In the genomic region with DNA sequence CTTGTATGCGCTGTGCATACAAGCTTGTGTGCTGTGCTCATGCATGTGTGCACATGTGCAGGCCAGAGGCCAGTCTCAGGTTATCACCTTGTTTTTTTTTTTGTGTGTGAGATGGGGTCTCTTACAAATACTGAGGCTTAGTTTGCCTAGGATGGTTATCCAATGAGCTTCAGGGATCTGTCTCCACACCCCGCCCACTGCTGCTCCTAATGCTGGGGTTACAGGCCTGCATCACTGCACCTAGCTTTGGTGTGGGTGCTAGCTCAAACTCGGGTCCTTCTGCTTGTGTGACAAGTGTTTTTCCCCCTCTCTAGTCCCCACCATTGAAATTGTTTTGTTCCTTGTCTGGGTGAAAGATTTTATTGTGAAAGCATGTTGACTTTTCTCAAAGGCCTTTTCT, we compare ENCODE assay signal across 11 mouse cellular contexts. TPM values are rescaled to one million over a fixed set of nuclear protein-coding genes. Genes with fewer than 3 reads are reported as not detected.
DNase-seq lines count a peak whose midpoint lies in the region; ATAC-seq and TF ChIP-seq lines count a peak whose summit lies in the region.
"Had no signal": no experiment of that assay in that cellular context is flagged by ENCODE, and none has a peak within 500 bp of the region (broad histone marks: within the 10 kb centered on the region; RNA-seq: fewer than 3 reads in every experiment).

No protein-coding gene starts in this region.

- no peak for DNase-seq in heart, postnatal 0 days (ENCODE audit: low spot score)
- DNase-seq in heart, embryonic 10.5 days (ENCODE audit: low spot score): no peak
- no peak for DNase-seq in stomach, postnatal 0 days (ENCODE audit: low spot score)
- no peak for DNase-seq in liver, postnatal 0 days
- DNase-seq in lung, postnatal 25 days (ENCODE audit: low spot score): no peak
- DNase-seq: thymus, postnatal 36 days had no signal

- H3K4me1 ChIP-seq in heart, postnatal 0 days (ENCODE audit: control insufficient read depth, insufficient read depth): peaks cover 13% of the 10 kb centered on the region
- H3K4me1 ChIP-seq in heart, embryonic 10.5 days: peaks cover 56% of the 10 kb centered on the region
- peaks cover 13% of the 10 kb centered on the region for H3K4me1 ChIP-seq in stomach, embryonic 15.5 days
- H3K4me1 ChIP-seq in stomach, postnatal 0 days (replicated peaks; ENCODE audit: control insufficient read depth, insufficient read depth): 0 out of 2 replicates have a peak, but pooled peaks cover 2% of the 10 kb centered on the region
- H3K4me1 ChIP-seq in midbrain, embryonic 13.5 days (replicated peaks): peaks cover 43% of the 10 kb centered on the region
- H3K4me1 ChIP-seq in liver, postnatal 0 days (ENCODE audit: insufficient read depth): no peaks in the 10 kb centered on the region

- H3K36me3 ChIP-seq in heart, postnatal 0 days (replicated peaks; ENCODE audit: control insufficient read depth, insufficient read depth, low read length): peaks cover 36% of the 10 kb centered on the region
- H3K36me3 ChIP-seq in heart, embryonic 10.5 days: peaks cover 48% of the 10 kb centered on the region
- H3K36me3 ChIP-seq in stomach, embryonic 15.5 days: peaks cover 23% of the 10 kb centered on the region
- H3K36me3 ChIP-seq in stomach, postnatal 0 days (ENCODE audit: control insufficient read depth, insufficient read depth, low read length): peaks cover 24% of the 10 kb centered on the region
- H3K36me3 ChIP-seq in midbrain, embryonic 13.5 days: peaks cover 47% of the 10 kb centered on the region
- H3K36me3 ChIP-seq in liver, postnatal 0 days (replicated peaks; ENCODE audit: insufficient read depth, low read length): peaks cover 32% of the 10 kb centered on the region

- TF ChIP-seq CTCF in heart, postnatal 0 days (IDR thresholded peaks at IDR 0.05; ENCODE audit: low read depth): no peak
- no peak for TF ChIP-seq CTCF in stomach, postnatal 0 days (IDR thresholded peaks at IDR 0.05; ENCODE audit: low read depth)
- no peak for TF ChIP-seq CTCF in liver, postnatal 0 days (IDR thresholded peaks at IDR 0.05; ENCODE audit: low read depth)

- ATAC-seq in heart, postnatal 0 days (ENCODE audit: insufficient read depth, low read depth): no peak
- no peak for ATAC-seq in stomach, embryonic 15.5 days (ENCODE audit: insufficient read depth, low FRiP score, low read depth)
- ATAC-seq in stomach, postnatal 0 days (ENCODE audit: low FRiP score, low TSS enrichment): no peak
- ATAC-seq in midbrain, embryonic 13.5 days: no peak
- ATAC-seq in liver, postnatal 0 days: no peak
- ATAC-seq: lung, postnatal 0 days had no signal

- no peak overlapping the region for H3K4me2 ChIP-seq in heart, postnatal 0 days (ENCODE audit: low read depth, low read length)
- no peak overlapping the region for H3K4me2 ChIP-seq in stomach, embryonic 15.5 days
- no peak overlapping the region for H3K4me2 ChIP-seq in stomach, postnatal 0 days (replicated peaks; ENCODE audit: low read depth)
- no peak overlapping the region for H3K4me2 ChIP-seq in midbrain, embryonic 13.5 days (replicated peaks)
- H3K4me2 ChIP-seq in liver, postnatal 0 days (ENCODE audit: low read depth, low read length): no peak overlapping the region
- H3K4me2 ChIP-seq: liver, embryonic 11.5 days had no signal

- H3K9me3 ChIP-seq in heart, postnatal 0 days (replicated peaks; ENCODE audit: control insufficient read depth, low read length): no peaks in the 10 kb centered on the region
- H3K9me3 ChIP-seq in heart, embryonic 10.5 days: no peaks in the 10 kb centered on the region
- no peaks in the 10 kb centered on the region for H3K9me3 ChIP-seq in stomach, embryonic 15.5 days
- no peaks in the 10 kb centered on the region for H3K9me3 ChIP-seq in stomach, postnatal 0 days (ENCODE audit: control insufficient read depth, low read length)
- H3K9me3 ChIP-seq in midbrain, embryonic 13.5 days: no peaks in the 10 kb centered on the region
- H3K9me3 ChIP-seq in liver, postnatal 0 days (ENCODE audit: low read length): no peaks in the 10 kb centered on the region

- H3K27me3 ChIP-seq in heart, postnatal 0 days (ENCODE audit: control insufficient read depth, insufficient read depth, low read length): peaks cover 9% of the 10 kb centered on the region
- H3K27me3 ChIP-seq in heart, embryonic 10.5 days (ENCODE audit: insufficient read depth, poor library complexity, severe bottlenecking): peaks cover 34% of the 10 kb centered on the region
- H3K27me3 ChIP-seq in stomach, embryonic 15.5 days (replicated peaks): no peaks in the 10 kb centered on the region
- H3K27me3 ChIP-seq in stomach, postnatal 0 days (ENCODE audit: control insufficient read depth, insufficient read depth, low read length): no peaks in the 10 kb centered on the region
- H3K27me3 ChIP-seq in midbrain, embryonic 13.5 days: no peaks in the 10 kb centered on the region
- H3K27me3 ChIP-seq in liver, postnatal 0 days (ENCODE audit: insufficient read depth, low read length): 0 out of 2 replicates have a peak, but pooled peaks cover 6% of the 10 kb centered on the region
- H3K27me3 ChIP-seq: CH12.LX had no signal

- no peak overlapping the region for H3K9ac ChIP-seq in heart, postnatal 0 days (replicated peaks; ENCODE audit: low read depth, low read length)
- H3K9ac ChIP-seq in stomach, embryonic 15.5 days: no peak overlapping the region
- H3K9ac ChIP-seq in stomach, postnatal 0 days (ENCODE audit: low read length): no peak overlapping the region
- H3K9ac ChIP-seq in midbrain, embryonic 13.5 days (replicated peaks): no peak overlapping the region
- no peak overlapping the region for H3K9ac ChIP-seq in liver, postnatal 0 days (replicated peaks)

- TF ChIP-seq EP300 in heart, postnatal 0 days (IDR thresholded peaks at IDR 0.05; ENCODE audit: low read depth): no peak
- no peak for TF ChIP-seq EP300 in stomach, postnatal 0 days (optimal IDR thresholded peaks at IDR 0.05)
- TF ChIP-seq EP300 in liver, postnatal 0 days (IDR thresholded peaks at IDR 0.05; ENCODE audit: low read depth): no peak

- WGBS in heart, postnatal 0 days: 81% methylated on average over 3 of the region's 3 CpGs
- WGBS in heart, embryonic 10.5 days: 80% methylated on average over 3 of the region's 3 CpGs
- 75% methylated on average over 3 of the region's 3 CpGs for WGBS in stomach, embryonic 15.5 days
- 58% methylated on average over 3 of the region's 3 CpGs for WGBS in stomach, postnatal 0 days
- 82% methylated on average over 3 of the region's 3 CpGs for WGBS in midbrain, embryonic 13.5 days
- 83% methylated on average over 3 of the region's 3 CpGs for WGBS in liver, postnatal 0 days (ENCODE audit: insufficient replicate concordance)

- no peak overlapping the region for H3K4me3 ChIP-seq in heart, postnatal 0 days (ENCODE audit: low read depth, low read length)
- no peak overlapping the region for H3K4me3 ChIP-seq in heart, embryonic 10.5 days
- no peak overlapping the region for H3K4me3 ChIP-seq in stomach, embryonic 15.5 days (replicated peaks)
- H3K4me3 ChIP-seq in stomach, postnatal 0 days (ENCODE audit: low read depth, low read length): no peak overlapping the region
- H3K4me3 ChIP-seq in midbrain, embryonic 13.5 days (replicated peaks): no peak overlapping the region
- no peak overlapping the region for H3K4me3 ChIP-seq in liver, postnatal 0 days (ENCODE audit: low read depth, low read length)

- peak overlapping the region; percentile 28; the same call in 1 of the 2 replicates for H3K27ac ChIP-seq in heart, postnatal 0 days (ENCODE audit: low read depth)
- no peak overlapping the region for H3K27ac ChIP-seq in heart, embryonic 10.5 days
- 0 out of 2 replicates have a peak overlapping the region, but pooled peaks have one; percentile 40 for H3K27ac ChIP-seq in stomach, embryonic 15.5 days
- H3K27ac ChIP-seq in stomach, postnatal 0 days (replicated peaks): no peak overlapping the region
- peak overlapping the region; percentile 74 for H3K27ac ChIP-seq in midbrain, embryonic 13.5 days
- H3K27ac ChIP-seq in liver, postnatal 0 days (ENCODE audit: low read depth): no peak overlapping the region

RNA-seq across cellular contexts. Expression of a gene that starts 12.7 kb away (rescaled TPM):
- total RNA-seq in heart, postnatal 0 days (2014; rRNA removed; ENCODE audit: low replicate concordance): 3.6 and 12.4 TPM in 2 replicates
- polyA plus RNA-seq in heart, postnatal 0 days (2015; fragmentation: Nextera tagmentation; extraction: Ambion mirVana): 4.5 and 4.8 TPM in 2 replicates
- 1.9 and 2.6 TPM in 2 replicates for polyA plus RNA-seq in heart, embryonic 10.5 days (2016; fragmentation: Nextera tagmentation; extraction: Ambion mirVana)
- 1.6 and 1.9 TPM in 2 replicates for polyA plus RNA-seq in stomach, embryonic 15.5 days (2015; fragmentation: Nextera tagmentation; extraction: Ambion mirVana)
- polyA plus RNA-seq in stomach, postnatal 0 days (2015; fragmentation: Nextera tagmentation; extraction: Ambion mirVana): 1.3 TPM in 2 replicates
- polyA plus RNA-seq in midbrain, embryonic 13.5 days (2015; fragmentation: Nextera tagmentation; extraction: Ambion mirVana): 1.9 and 2.2 TPM in 2 replicates
- polyA plus RNA-seq in liver, postnatal 0 days (2015; fragmentation: Nextera tagmentation; extraction: Ambion mirVana): 2.1 and 2.2 TPM in 2 replicates

RNA-seq across cellular contexts. Expression of a gene that starts 17.5 kb away (rescaled TPM):
- total RNA-seq in heart, postnatal 0 days (2014; rRNA removed; ENCODE audit: low replicate concordance): 357 and 380 TPM in 2 replicates
- polyA plus RNA-seq in heart, postnatal 0 days (2015; fragmentation: Nextera tagmentation; extraction: Ambion mirVana): 208 and 209 TPM in 2 replicates
- 281 and 310 TPM in 2 replicates for polyA plus RNA-seq in heart, embryonic 10.5 days (2016; fragmentation: Nextera tagmentation; extraction: Ambion mirVana)
- polyA plus RNA-seq in stomach, embryonic 15.5 days (2015; fragmentation: Nextera tagmentation; extraction: Ambion mirVana): 250 and 272 TPM in 2 replicates
- 189 and 201 TPM in 2 replicates for polyA plus RNA-seq in stomach, postnatal 0 days (2015; fragmentation: Nextera tagmentation; extraction: Ambion mirVana)
- polyA plus RNA-seq in midbrain, embryonic 13.5 days (2015; fragmentation: Nextera tagmentation; extraction: Ambion mirVana): 398 and 461 TPM in 2 replicates
- polyA plus RNA-seq in liver, postnatal 0 days (2015; fragmentation: Nextera tagmentation; extraction: Ambion mirVana): 49.0 and 57.5 TPM in 2 replicates

RNA-seq across cellular contexts. Expression of a gene that starts 30.5 kb away (rescaled TPM):
- 1.4 and 6.3 TPM in 2 replicates for total RNA-seq in heart, postnatal 0 days (2014; rRNA removed; ENCODE audit: low replicate concordance)
- 1.6 and 2.3 TPM in 2 replicates for polyA plus RNA-seq in heart, postnatal 0 days (2015; fragmentation: Nextera tagmentation; extraction: Ambion mirVana)
- 2.2 and 3.8 TPM in 2 replicates for polyA plus RNA-seq in heart, embryonic 10.5 days (2016; fragmentation: Nextera tagmentation; extraction: Ambion mirVana)
- 11.3 and 12.5 TPM in 2 replicates for polyA plus RNA-seq in stomach, embryonic 15.5 days (2015; fragmentation: Nextera tagmentation; extraction: Ambion mirVana)
- polyA plus RNA-seq in stomach, postnatal 0 days (2015; fragmentation: Nextera tagmentation; extraction: Ambion mirVana): 5.9 and 8.2 TPM in 2 replicates
- polyA plus RNA-seq in midbrain, embryonic 13.5 days (2015; fragmentation: Nextera tagmentation; extraction: Ambion mirVana): 3.2 and 3.3 TPM in 2 replicates
- polyA plus RNA-seq in liver, postnatal 0 days (2015; fragmentation: Nextera tagmentation; extraction: Ambion mirVana): 6.3 and 8.9 TPM in 2 replicates

Comparison
In these comparisons a context has a peak if more than half of its experiments do, and no peak if none do; other contexts are left out.
1. H3K27ac ChIP-seq: peak in heart, postnatal 0 days (single experiment), stomach, embryonic 15.5 days (single experiment) and midbrain, embryonic 13.5 days (single experiment); none in heart, embryonic 10.5 days (single experiment), stomach, postnatal 0 days (single experiment) and liver, postnatal 0 days (single experiment).